Mouse (Mus musculus) myocyte (in vitro differentiated cells): ENCODE data around the gene Myo15b.

Experiments
- E2F4 ChIP-seq: IDR thresholded peaks from one replicate; pipeline ENCODE4 v1.6.1; 2011; ENCODE audit warnings: mild to moderate bottlenecking, control low read depth, moderate library complexity; ENCODE audit not compliant: insufficient read depth
- MAX ChIP-seq: IDR thresholded peaks from one replicate; pipeline ENCODE4 v1.6.1; 2011; ENCODE audit warnings: low read depth, mild to moderate bottlenecking, control low read depth
- POLR2A ChIP-seq: IDR thresholded peaks from one replicate; pipeline ENCODE4 v1.6.1; 2011; ENCODE audit warnings: low read depth, mild to moderate bottlenecking, control low read depth, moderate library complexity; ENCODE audit not compliant: insufficient read length
- POLR2AphosphoS2 ChIP-seq: IDR thresholded peaks from one replicate; pipeline ENCODE4 v1.6.1; 2011; ENCODE audit warnings: low read depth, control low read depth; ENCODE audit not compliant: insufficient read length
- TCF12 ChIP-seq: IDR thresholded peaks from one replicate; pipeline ENCODE4 v1.6.1; 2011; ENCODE audit warnings: mild to moderate bottlenecking, control low read depth; ENCODE audit not compliant: poor library complexity, insufficient read depth, severe bottlenecking
- USF1 ChIP-seq: IDR thresholded peaks from one replicate; pipeline ENCODE4 v1.6.1; 2011; ENCODE audit warnings: low read depth, mild to moderate bottlenecking, control low read depth, moderate library complexity

DNA sequence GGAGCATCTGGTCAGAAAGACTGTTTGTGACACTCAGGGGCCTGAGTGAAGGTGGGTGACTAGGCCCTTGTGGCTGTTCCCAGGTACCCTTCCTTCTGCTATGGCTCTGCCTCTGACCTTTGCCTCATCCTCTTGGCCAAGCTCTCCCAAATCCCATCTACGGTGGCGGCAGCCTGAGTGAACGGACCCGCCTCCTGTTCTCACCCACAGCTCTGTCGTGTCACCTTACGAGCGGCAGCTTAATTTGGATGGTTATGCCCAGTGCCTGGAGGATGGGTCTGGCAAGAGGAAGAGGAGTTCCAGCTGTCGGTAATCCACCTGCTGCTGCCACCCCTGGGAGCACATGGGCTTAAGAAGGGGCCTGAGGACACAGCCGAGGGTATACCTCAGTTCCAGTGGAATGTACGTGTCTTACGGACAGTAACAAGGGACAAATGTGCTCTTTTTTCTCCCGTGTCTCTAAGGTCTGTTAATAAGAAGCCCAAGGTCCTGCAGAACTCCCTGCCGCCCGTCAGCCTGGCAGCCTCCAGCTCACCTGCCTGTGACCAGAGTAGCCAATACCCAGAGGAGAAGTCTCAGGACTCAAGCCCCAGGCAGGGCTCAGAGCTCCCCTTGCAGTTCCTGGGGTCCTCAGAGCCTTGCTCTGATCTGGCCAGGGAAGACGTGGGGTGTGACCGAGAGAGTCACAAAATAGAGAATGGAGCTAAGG, 38.1 kb upstream of the Myo15b start:
- TF ChIP-seq POLR2A (no peak), TCF12 (no peak), USF1 (no peak), MAX (no peak), E2F4 (no peak), POLR2AphosphoS2 (no peak)
